Mouse (Mus musculus): ENCODE data around the gene Tlx2.

Gene Tlx2

GRCm38 (mm10) chr6:83025221-83025620 is 44.9 kb downstream of the Tlx2 start:
- in situ Hi-C loops (cut with MboI; ENCODE audit: low sequenced_read_pairs): no loop called here

GRCm38 (mm10) chr6:83024421-83024820 is 45.7 kb downstream of the Tlx2 start:
- in situ Hi-C loops (cut with MboI; ENCODE audit: low sequenced_read_pairs): no loop called here

- in situ Hi-C loops (cut with MboI; ENCODE audit: low sequenced_read_pairs): no loop called here
These were observed 46.3 kb downstream of the Tlx2 start for GRCm38 (mm10) chr6:83023786-83024185.

GRCm38 (mm10) chr6:83023008-83023407 is 47.1 kb downstream of the Tlx2 start:
- in situ Hi-C loops (cut with MboI; ENCODE audit: low sequenced_read_pairs): no loop called here

GRCm38 (mm10) chr6:83020836-83021593 is 49.1 kb downstream of the Tlx2 start:
- in situ Hi-C loops (cut with MboI; ENCODE audit: low sequenced_read_pairs): no loop called here

GRCm38 (mm10) chr6:83020121-83020520 is 50.0 kb downstream of the Tlx2 start:
- in situ Hi-C loops (cut with MboI; ENCODE audit: low sequenced_read_pairs): no loop called here

- in situ Hi-C loops (cut with MboI; ENCODE audit: low sequenced_read_pairs): no loop called here
These were observed 51.0 kb downstream of the Tlx2 start for GRCm38 (mm10) chr6:83019044-83019443.

Measured in CH12F3 (cell line).